Mouse (Mus musculus) kidney, adult 2 months (tissue): Measurements from ENCODE around the gene Rad51b. TPM values are rescaled to one million over a fixed set of nuclear protein-coding genes. Genes with fewer than 3 reads are reported as not detected.

ENCODE experiments used
- DNase-seq: peaks from one replicate; pipeline ENCODE4 v3.0.0; 2021
- H3K27ac ChIP-seq: fragments of 200-500 bp; 2 replicates; pipeline ENCODE4 v1.5.1; 2012; ENCODE audit warnings: low read depth, low read length, control low read depth, inconsistent platforms; ENCODE audit not compliant: insufficient read depth
- H3K27me3 ChIP-seq: fragments of 200-500 bp; replicated peaks from 2 replicates; pipeline ENCODE4 v1.6.1; 2012; ENCODE audit warnings: mild to moderate bottlenecking, moderate library complexity, low read length, inconsistent platforms; ENCODE audit not compliant: control insufficient read depth, insufficient read depth
- H3K36me3 ChIP-seq: fragments of 200-500 bp; 2 replicates; pipeline ENCODE4 v1.6.1; 2012; ENCODE audit warnings: mild to moderate bottlenecking, moderate library complexity, low read length, inconsistent platforms; ENCODE audit not compliant: control insufficient read depth, insufficient read depth
- H3K4me1 ChIP-seq: fragments of 200-500 bp; 2 replicates; pipeline ENCODE4 v1.6.1; 2011; ENCODE audit warnings: low read length; ENCODE audit not compliant: control insufficient read depth, insufficient read depth
- H3K4me3 ChIP-seq: fragments of 200-500 bp; 2 replicates; pipeline ENCODE4 v1.5.1; 2011; ENCODE audit warnings: mild to moderate bottlenecking, low read depth, low read length, control low read depth; ENCODE audit not compliant: insufficient read depth
- CTCF ChIP-seq: fragments of 200-500 bp; conservative IDR thresholded peaks from 2 replicates; pipeline ENCODE4 v1.5.1; 2011; ENCODE audit warnings: low read depth, mild to moderate bottlenecking, control low read depth, low read length, moderate library complexity, mixed read lengths; ENCODE audit not compliant: insufficient read depth, insufficient read length
- POLR2A ChIP-seq: fragments of 200-500 bp; IDR thresholded peaks from one replicate; pipeline ENCODE4 v1.6.1; 2011; ENCODE audit warnings: low read depth, low read length, control low read depth
- WGBS: fragments of 180-500 bp; shearing (Covaris S2); methylation state at CpG from one replicate; pipeline ENCODE4 v1.1.7; 2018; 5-methylcytosine and 5-hydroxymethylcytosine counted together
- polyA plus RNA-seq: library from polyadenylated mRNA; depleted of rRNA; stranded (reverse); fragments of >200 nt; gene quantifications from 2 replicates; pipeline ENCODE4 v1.2.3, GENCODE M21; 2012

Rad51b gene
- polyA plus RNA-seq, 1 experiment, result 0.14 TPM

GRCm38 (mm10) chr12:79470113-79470512 lies 173.0 kb downstream of the Rad51b start:
- no peak overlapping the region for H3K4me3 ChIP-seq
- TF ChIP-seq CTCF (no peak), POLR2A (no peak)

GRCm38 (mm10) chr12:79471868-79472267 lies 174.8 kb downstream of the Rad51b start:
- H3K4me1 ChIP-seq, result no peaks in the 10 kb centered on the region
- whole genome bisulfite sequencing, result 59% methylated on average over 2 of the region's 2 CpGs
- H3K36me3 ChIP-seq, result no peaks in the 10 kb centered on the region
- DNase-seq, result peak; percentile 10
- H3K27me3 ChIP-seq, result no peaks in the 10 kb centered on the region
- TF ChIP-seq POLR2A (no peak), CTCF (no peak)
- H3K27ac ChIP-seq, result no peak overlapping the region
- no peak overlapping the region for H3K4me3 ChIP-seq

More at GRCm38 (mm10) chr12:79470113-79470512, 173.0 kb downstream of the Rad51b start:
- no peak for DNase-seq
- Histone ChIP-seq H3K27ac (no peak overlapping the region), H3K36me3 (no peaks in the 10 kb centered on the region), H3K4me1 (no peaks in the 10 kb centered on the region), H3K27me3 (no peaks in the 10 kb centered on the region)

- no peak for TF ChIP-seq POLR2A
- no peak overlapping the region for H3K27ac ChIP-seq
- no peak overlapping the region for H3K4me3 ChIP-seq
- no peak for DNase-seq
- 80% methylated on average over 6 of the region's 6 CpGs for WGBS
- no peaks in the 10 kb centered on the region for H3K4me1 ChIP-seq
- no peaks in the 10 kb centered on the region for H3K27me3 ChIP-seq
- no peaks in the 10 kb centered on the region for H3K36me3 ChIP-seq
Observed at GRCm38 (mm10) chr12:79476413-79477046, 179.4 kb downstream of the Rad51b start.

- H3K4me3 ChIP-seq, result no peak overlapping the region
- no peaks in the 10 kb centered on the region for H3K27me3 ChIP-seq
- DNase-seq, result no peak
- no peaks in the 10 kb centered on the region for H3K36me3 ChIP-seq
- no peak overlapping the region for H3K27ac ChIP-seq
- 83% methylated on average over 5 of the region's 5 CpGs for WGBS
- TF ChIP-seq CTCF (no peak), POLR2A (no peak)
- H3K4me1 ChIP-seq, result no peaks in the 10 kb centered on the region
Observed at GRCm38 (mm10) chr12:79478816-79479215, 181.7 kb downstream of the Rad51b start.

GRCm38 (mm10) chr12:79485501-79485900 lies 188.4 kb downstream of the Rad51b start:
- Histone ChIP-seq H3K4me1 (no peaks in the 10 kb centered on the region), H3K27ac (no peak overlapping the region), H3K4me3 (no peak overlapping the region), H3K27me3 (no peaks in the 10 kb centered on the region), H3K36me3 (no peaks in the 10 kb centered on the region)
- DNase-seq, result peak; percentile 62
- TF ChIP-seq POLR2A (no peak), CTCF (no peak)
- WGBS, result 41% methylated on average over 4 of the region's 4 CpGs

GRCm38 (mm10) chr12:79488590-79489242 lies 191.6 kb downstream of the Rad51b start:
- Histone ChIP-seq H3K4me1 (no peaks in the 10 kb centered on the region), H3K27ac (no peak overlapping the region), H3K4me3 (no peak overlapping the region), H3K27me3 (no peaks in the 10 kb centered on the region), H3K36me3 (no peaks in the 10 kb centered on the region)
- no peak for DNase-seq
- TF ChIP-seq CTCF (no peak), POLR2A (no peak)
- WGBS, result 82% methylated on average over 17 of the region's 17 CpGs

GRCm38 (mm10) chr12:79490626-79491025 lies 193.5 kb downstream of the Rad51b start:
- no peak for DNase-seq
- 63% methylated on average over 5 of the region's 5 CpGs for WGBS
- Histone ChIP-seq H3K4me3 (no peak overlapping the region), H3K36me3 (no peaks in the 10 kb centered on the region), H3K27ac (no peak overlapping the region), H3K4me1 (no peaks in the 10 kb centered on the region; the same call in 1 of the 2 replicates), H3K27me3 (no peaks in the 10 kb centered on the region)
- TF ChIP-seq POLR2A (no peak), CTCF (no peak)
